Mouse (Mus musculus): ENCODE measurements at regions not wholly inside any gene's neighbourhood (a gene's known extent, or its start where the extent isn't known, plus 50 kb on each side); places are given as distances from the start of the nearest gene placed in this dataset.
"Not testable (repeated sequence)": the region's sequence is repeated elsewhere in the genome, so short reads cannot be mapped to it uniquely, and the experiment has no call there.

- H3K27me3 ChIP-seq (ENCODE audit: insufficient read depth, poor library complexity, severe bottlenecking), result no peaks in the 10 kb centered on the region
- H3K36me3 ChIP-seq, result no peaks in the 10 kb centered on the region
- H3K4me3 ChIP-seq, result no peak overlapping the region
- no peak for DNase-seq (ENCODE audit: low spot score)
- no peak overlapping the region for H3K27ac ChIP-seq
- H3K9me3 ChIP-seq, result no peaks in the 10 kb centered on the region
- 23% methylated on average over 2 of the region's 2 CpGs for WGBS
- no peaks in the 10 kb centered on the region for H3K4me1 ChIP-seq (replicated peaks)
Measured at GRCm38 (mm10) chr4:23133386-23133785, 645.2 kb upstream of the Pou3f2 start.

- H3K27me3 ChIP-seq (ENCODE audit: insufficient read depth, poor library complexity, severe bottlenecking); H3K36me3 ChIP-seq; DNase-seq (ENCODE audit: low spot score); H3K27ac ChIP-seq; H3K4me1 ChIP-seq (replicated peaks); H3K9me3 ChIP-seq; H3K4me3 ChIP-seq: not testable (repeated sequence)
- 98% methylated on average over 2 of the region's 2 CpGs for WGBS
Measured at GRCm38 (mm10) chr4:23101452-23101851, 613.3 kb upstream of the Pou3f2 start.

GRCm38 (mm10) chr4:23079521-23079920 is 591.4 kb upstream of the Pou3f2 start:
- Histone ChIP-seq H3K36me3 (no peaks in the 10 kb centered on the region), H3K27ac (no peak overlapping the region), H3K4me3 (no peak overlapping the region), H3K4me1 (replicated peaks) (no peaks in the 10 kb centered on the region), H3K27me3 (ENCODE audit: insufficient read depth, poor library complexity, severe bottlenecking) (no peaks in the 10 kb centered on the region), H3K9me3 (no peaks in the 10 kb centered on the region)
- DNase-seq (ENCODE audit: low spot score), result no peak
- WGBS, result 93% methylated on average over 5 of the region's 5 CpGs

GRCm38 (mm10) chr4:23077603-23078002 is 589.4 kb upstream of the Pou3f2 start:
- no peak overlapping the region for H3K4me3 ChIP-seq
- H3K9me3 ChIP-seq, result no peaks in the 10 kb centered on the region
- no peaks in the 10 kb centered on the region for H3K4me1 ChIP-seq (replicated peaks)
- WGBS, result 81% methylated on average over 2 of the region's 2 CpGs
- no peak overlapping the region for H3K27ac ChIP-seq
- no peaks in the 10 kb centered on the region for H3K27me3 ChIP-seq (ENCODE audit: insufficient read depth, poor library complexity, severe bottlenecking)
- no peak for DNase-seq (ENCODE audit: low spot score)
- no peaks in the 10 kb centered on the region for H3K36me3 ChIP-seq

GRCm38 (mm10) chr4:23050701-23051317 is 562.6 kb upstream of the Pou3f2 start:
- Histone ChIP-seq H3K27me3 (ENCODE audit: insufficient read depth, poor library complexity, severe bottlenecking) (no peaks in the 10 kb centered on the region), H3K36me3 (no peaks in the 10 kb centered on the region), H3K4me3 (no peak overlapping the region), H3K27ac (no peak overlapping the region), H3K4me1 (replicated peaks) (no peaks in the 10 kb centered on the region), H3K9me3 (no peaks in the 10 kb centered on the region)
- 76% methylated on average over 9 of the region's 9 CpGs for WGBS
- DNase-seq (ENCODE audit: low spot score), result no peak

GRCm38 (mm10) chr4:23037784-23038183 is 549.6 kb upstream of the Pou3f2 start:
- no peaks in the 10 kb centered on the region for H3K27me3 ChIP-seq (ENCODE audit: insufficient read depth, poor library complexity, severe bottlenecking)
- DNase-seq (ENCODE audit: low spot score), result no peak
- H3K4me1 ChIP-seq (replicated peaks), result no peaks in the 10 kb centered on the region
- 81% methylated on average over 6 of the region's 6 CpGs for WGBS
- H3K9me3 ChIP-seq, result no peaks in the 10 kb centered on the region
- H3K36me3 ChIP-seq, result no peaks in the 10 kb centered on the region
- no peak overlapping the region for H3K27ac ChIP-seq
- no peak overlapping the region for H3K4me3 ChIP-seq

GRCm38 (mm10) chr4:23031271-23031670 is 543.1 kb upstream of the Pou3f2 start:
- no peak for DNase-seq (ENCODE audit: low spot score)
- Histone ChIP-seq H3K27ac (no peak overlapping the region), H3K36me3 (no peaks in the 10 kb centered on the region), H3K4me3 (no peak overlapping the region), H3K4me1 (replicated peaks) (no peaks in the 10 kb centered on the region), H3K27me3 (ENCODE audit: insufficient read depth, poor library complexity, severe bottlenecking) (no peaks in the 10 kb centered on the region), H3K9me3 (no peaks in the 10 kb centered on the region)
- 91% methylated on average over 2 of the region's 2 CpGs for WGBS

- Histone ChIP-seq H3K9me3 (no peaks in the 10 kb centered on the region), H3K27me3 (ENCODE audit: insufficient read depth, poor library complexity, severe bottlenecking) (no peaks in the 10 kb centered on the region), H3K27ac (no peak overlapping the region), H3K4me1 (replicated peaks) (no peaks in the 10 kb centered on the region), H3K4me3 (no peak overlapping the region), H3K36me3 (no peaks in the 10 kb centered on the region)
- 75% methylated on average over 2 of the region's 2 CpGs for WGBS
- DNase-seq (ENCODE audit: low spot score), result no peak
Measured at GRCm38 (mm10) chr4:23022177-23022576, 534.0 kb upstream of the Pou3f2 start.

GRCm38 (mm10) chr4:23010346-23010745 is 522.2 kb upstream of the Pou3f2 start:
- H3K27me3 ChIP-seq (ENCODE audit: insufficient read depth, poor library complexity, severe bottlenecking), result no peaks in the 10 kb centered on the region
- DNase-seq (ENCODE audit: low spot score), result no peak
- 69% methylated on average over 2 of the region's 2 CpGs for WGBS
- no peak overlapping the region for H3K4me3 ChIP-seq
- no peaks in the 10 kb centered on the region for H3K4me1 ChIP-seq (replicated peaks)
- H3K27ac ChIP-seq, result no peak overlapping the region
- no peaks in the 10 kb centered on the region for H3K36me3 ChIP-seq
- no peaks in the 10 kb centered on the region for H3K9me3 ChIP-seq

GRCm38 (mm10) chr4:23009196-23009595 is 521.0 kb upstream of the Pou3f2 start:
- H3K27ac ChIP-seq; H3K9me3 ChIP-seq; H3K4me1 ChIP-seq (replicated peaks); H3K27me3 ChIP-seq (ENCODE audit: insufficient read depth, poor library complexity, severe bottlenecking); H3K4me3 ChIP-seq; DNase-seq (ENCODE audit: low spot score); H3K36me3 ChIP-seq: not testable (repeated sequence)
- 83% methylated on average over 3 of the region's 3 CpGs for WGBS

- peak; percentile 54 for DNase-seq (ENCODE audit: low spot score)
- peaks cover 44% of the 10 kb centered on the region for H3K4me1 ChIP-seq (replicated peaks)
- H3K27me3 ChIP-seq (ENCODE audit: insufficient read depth, poor library complexity, severe bottlenecking), result no peaks in the 10 kb centered on the region
- H3K36me3 ChIP-seq, result no peaks in the 10 kb centered on the region
- H3K27ac ChIP-seq, result peak overlapping the region; percentile 64
- WGBS, result 19% methylated on average over 4 of the region's 4 CpGs
- no peaks in the 10 kb centered on the region for H3K9me3 ChIP-seq
- no peak overlapping the region for H3K4me3 ChIP-seq
Measured at GRCm38 (mm10) chr4:22998994-22999393, 510.8 kb upstream of the Pou3f2 start.

- Histone ChIP-seq H3K9me3 (no peaks in the 10 kb centered on the region), H3K27me3 (ENCODE audit: insufficient read depth, poor library complexity, severe bottlenecking) (no peaks in the 10 kb centered on the region), H3K4me1 (replicated peaks) (peaks cover 44% of the 10 kb centered on the region), H3K27ac (peak overlapping the region; percentile 77), H3K36me3 (no peaks in the 10 kb centered on the region), H3K4me3 (no peak overlapping the region)
- peak; percentile 70 for DNase-seq (ENCODE audit: low spot score)
- 26% methylated on average over 4 of the region's 4 CpGs for WGBS
Measured at GRCm38 (mm10) chr4:22997198-22997985, 509.2 kb upstream of the Pou3f2 start.

GRCm38 (mm10) chr4:22986763-22987468 is 498.8 kb upstream of the Pou3f2 start:
- 35% methylated on average over 4 of the region's 4 CpGs for WGBS
- no peak for DNase-seq (ENCODE audit: low spot score)
- Histone ChIP-seq H3K4me1 (replicated peaks) (peaks cover 13% of the 10 kb centered on the region), H3K4me3 (no peak overlapping the region), H3K36me3 (no peaks in the 10 kb centered on the region), H3K27ac (no peak overlapping the region), H3K9me3 (no peaks in the 10 kb centered on the region), H3K27me3 (ENCODE audit: insufficient read depth, poor library complexity, severe bottlenecking) (no peaks in the 10 kb centered on the region)

All from hindbrain, embryonic 10.5 days (tissue).